Mouse (Mus musculus): ENCODE data around the gene Ugp2. TPM values are rescaled to one million over a fixed set of nuclear protein-coding genes. Genes with fewer than 3 reads are reported as not detected.

Ugp2 gene
- polyA plus RNA-seq, 1 experiment: 30.5 TPM

- TF ChIP-seq CTCF (IDR thresholded peaks at IDR 0.05; ENCODE audit: control insufficient read depth, insufficient read depth, low read length) (no peak), POLR2A (IDR thresholded peaks at IDR 0.05; ENCODE audit: borderline replicate concordance, control insufficient read depth, low read depth, low read length) (no peak)
- H3K27ac ChIP-seq (ENCODE audit: control insufficient read depth, insufficient read depth, low read depth, low read length, poor library complexity): no peak overlapping the region
- WGBS: 89% methylated on average over 7 of the region's 7 CpGs
- H3K4me1 ChIP-seq (ENCODE audit: control insufficient read depth, insufficient read depth, low read length): no peaks in the 10 kb centered on the region; the same call in 1 of the 2 replicates
- no peak overlapping the region for H3K4me3 ChIP-seq (replicated peaks; ENCODE audit: control insufficient read depth, low read depth, low read length)
Observed at GRCm38 (mm10) chr11:21398464-21398863, 27.5 kb upstream of the Ugp2 start.

DNA sequence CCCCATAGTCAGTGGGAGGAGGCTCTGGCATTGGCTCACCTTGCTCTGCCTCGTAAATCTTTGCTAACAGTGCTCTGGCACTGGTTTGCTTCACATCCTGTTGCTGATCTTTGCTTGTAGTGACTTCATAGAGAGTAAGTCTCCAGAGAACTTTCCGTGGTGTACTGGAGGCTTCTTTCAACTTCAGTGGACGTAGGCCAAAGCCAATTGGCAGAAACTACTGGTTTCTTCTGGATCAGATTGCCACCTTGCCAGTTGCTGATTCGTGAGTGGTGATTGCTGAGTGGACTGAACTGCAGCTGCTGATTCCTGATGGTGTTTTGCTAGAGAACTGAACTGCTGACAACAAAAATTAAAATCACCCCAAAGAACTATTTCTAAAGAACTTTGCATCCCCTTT lies 15.8 kb upstream of the Ugp2 start:
- Histone ChIP-seq H3K4me1 (ENCODE audit: control insufficient read depth, insufficient read depth, low read length) (no peaks in the 10 kb centered on the region; the same call in 1 of the 2 replicates), H3K27ac (ENCODE audit: control insufficient read depth, insufficient read depth, low read depth, low read length, poor library complexity) (no peak overlapping the region), H3K4me3 (replicated peaks; ENCODE audit: control insufficient read depth, low read depth, low read length) (no peak overlapping the region)
- no peak for TF ChIP-seq POLR2A (IDR thresholded peaks at IDR 0.05; ENCODE audit: borderline replicate concordance, control insufficient read depth, low read depth, low read length)
- TF ChIP-seq CTCF (IDR thresholded peaks at IDR 0.05; ENCODE audit: control insufficient read depth, insufficient read depth, low read length): no peak
- 58% methylated on average over 4 of the region's 4 CpGs for WGBS

GRCm38 (mm10) chr11:21374096-21374495 lies 3.1 kb upstream of the Ugp2 start:
- 84% methylated on average over 3 of the region's 3 CpGs for WGBS
- Histone ChIP-seq H3K4me3 (replicated peaks; ENCODE audit: control insufficient read depth, low read depth, low read length) (no peak overlapping the region), H3K4me1 (ENCODE audit: control insufficient read depth, insufficient read depth, low read length) (no peaks in the 10 kb centered on the region), H3K27ac (ENCODE audit: control insufficient read depth, insufficient read depth, low read depth, low read length, poor library complexity) (no peak overlapping the region)
- TF ChIP-seq POLR2A (IDR thresholded peaks at IDR 0.05; ENCODE audit: borderline replicate concordance, control insufficient read depth, low read depth, low read length) (no peak), CTCF (IDR thresholded peaks at IDR 0.05; ENCODE audit: control insufficient read depth, insufficient read depth, low read length) (no peak)

DNA sequence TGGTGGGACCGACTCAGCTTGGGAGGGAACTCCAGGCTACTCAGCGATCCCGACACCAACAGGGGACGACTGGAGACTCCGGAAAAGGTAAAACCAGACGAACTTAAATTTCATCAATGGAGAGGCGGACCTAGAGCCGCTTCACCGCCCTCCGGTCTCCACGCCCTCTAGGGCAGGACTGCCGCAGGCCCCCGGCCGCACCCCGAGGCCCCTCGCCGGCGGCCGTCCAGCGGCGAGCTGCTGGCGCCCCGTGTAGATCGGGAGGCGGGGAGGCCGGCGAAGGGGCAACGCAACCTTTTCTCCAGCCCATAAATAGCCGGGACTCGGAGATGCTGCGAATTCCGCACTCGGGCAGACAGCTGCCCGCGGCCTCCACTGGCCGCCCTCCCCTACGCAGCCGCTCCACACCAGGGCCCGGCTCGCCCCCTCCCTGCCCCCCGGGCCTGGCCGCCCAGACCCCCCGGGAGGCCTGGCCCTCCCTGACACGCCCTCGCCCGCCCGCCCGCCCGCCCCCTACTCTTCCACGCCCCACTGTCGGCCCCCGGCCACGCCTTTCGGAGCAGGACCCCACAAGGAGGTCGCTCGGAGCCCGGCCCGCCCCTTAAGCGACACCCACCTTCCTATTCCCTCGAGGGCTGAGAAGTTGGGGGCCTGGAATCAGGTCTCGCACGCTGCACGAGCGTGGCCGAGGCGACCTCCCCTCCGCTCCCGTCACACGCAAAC lies 441 bp downstream of the Ugp2 start:
- TF ChIP-seq POLR2A (IDR thresholded peaks at IDR 0.05; ENCODE audit: borderline replicate concordance, control insufficient read depth, low read depth, low read length) (peak; percentile 50; the same call in 1 of the 2 replicates), CTCF (IDR thresholded peaks at IDR 0.05; ENCODE audit: control insufficient read depth, insufficient read depth, low read length) (no peak)
- H3K4me1 ChIP-seq (ENCODE audit: control insufficient read depth, insufficient read depth, low read length): no peaks in the 10 kb centered on the region; the same call in 1 of the 2 replicates
- peak overlapping the region; percentile 92 for H3K4me3 ChIP-seq (replicated peaks; ENCODE audit: control insufficient read depth, low read depth, low read length)
- under 1% methylated on average over 67 of the region's 69 CpGs for WGBS
- H3K27ac ChIP-seq (ENCODE audit: control insufficient read depth, insufficient read depth, low read depth, low read length, poor library complexity): peak overlapping the region; percentile 97

DNA sequence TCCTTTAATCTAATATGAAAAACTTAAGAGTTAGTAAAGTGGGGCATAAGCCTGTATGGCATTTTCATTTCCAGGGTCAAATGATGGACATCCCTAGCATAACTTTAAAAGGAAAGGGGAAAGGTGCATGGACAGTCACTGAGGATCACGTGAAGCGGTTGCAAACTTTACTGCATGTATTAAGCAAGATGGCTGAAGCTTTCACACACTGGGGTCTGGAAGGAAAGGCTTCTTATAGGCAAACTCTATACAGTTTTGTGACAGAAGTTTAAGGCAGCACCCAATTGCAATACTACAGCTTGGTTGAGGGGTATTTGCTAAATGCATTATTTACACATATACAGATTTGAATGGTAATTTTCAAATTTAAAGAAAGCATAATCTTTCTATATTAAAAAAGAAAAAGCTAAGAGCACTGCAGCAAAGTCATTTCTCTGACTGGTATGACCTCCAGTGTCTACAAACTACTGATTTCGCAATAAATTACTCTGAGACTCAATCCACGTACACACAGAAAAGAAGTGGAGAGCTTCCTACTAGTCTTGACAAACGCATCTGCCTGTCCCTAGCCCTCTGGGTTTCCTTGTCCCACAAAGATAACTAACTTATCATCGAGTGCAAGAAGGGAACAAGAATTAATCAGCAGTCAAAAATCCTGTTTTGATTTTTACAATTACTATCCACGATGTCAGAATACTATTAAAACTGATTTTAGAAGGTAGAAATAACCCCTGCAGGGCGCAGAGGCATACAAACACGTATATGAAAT lies 1.6 kb downstream of the Ugp2 start:
- 18% methylated on average over 9 of the region's 9 CpGs for WGBS
- TF ChIP-seq POLR2A (IDR thresholded peaks at IDR 0.05; ENCODE audit: borderline replicate concordance, control insufficient read depth, low read depth, low read length) (no peak), CTCF (IDR thresholded peaks at IDR 0.05; ENCODE audit: control insufficient read depth, insufficient read depth, low read length) (no peak)
- Histone ChIP-seq H3K4me3 (replicated peaks; ENCODE audit: control insufficient read depth, low read depth, low read length) (peak overlapping the region; percentile 34), H3K27ac (ENCODE audit: control insufficient read depth, insufficient read depth, low read depth, low read length, poor library complexity) (no peak overlapping the region), H3K4me1 (ENCODE audit: control insufficient read depth, insufficient read depth, low read length) (no peaks in the 10 kb centered on the region; the same call in 1 of the 2 replicates)

DNA sequence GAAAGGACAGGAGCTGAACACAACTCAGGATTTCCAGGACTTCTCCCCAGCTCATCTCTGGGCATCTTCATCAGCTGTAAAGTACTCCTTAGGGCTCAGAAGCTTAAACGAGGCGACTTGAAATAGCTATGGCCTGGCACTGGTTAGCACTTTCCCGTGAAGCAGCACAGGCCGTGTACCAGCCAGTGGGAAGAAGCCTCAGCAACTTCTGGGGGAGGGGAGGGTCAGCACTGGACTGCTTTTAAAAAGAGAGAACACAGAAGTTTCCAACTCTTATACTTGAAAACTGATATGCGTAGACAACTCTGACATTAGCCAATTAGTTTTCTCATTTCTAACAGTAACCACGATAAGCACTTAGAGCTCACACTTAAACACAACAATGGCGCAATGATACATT lies 2.5 kb downstream of the Ugp2 start:
- TF ChIP-seq POLR2A (IDR thresholded peaks at IDR 0.05; ENCODE audit: borderline replicate concordance, control insufficient read depth, low read depth, low read length): no peak
- TF ChIP-seq CTCF (IDR thresholded peaks at IDR 0.05; ENCODE audit: control insufficient read depth, insufficient read depth, low read length): no peak
- H3K4me3 ChIP-seq (replicated peaks; ENCODE audit: control insufficient read depth, low read depth, low read length): no peak overlapping the region
- H3K27ac ChIP-seq (ENCODE audit: control insufficient read depth, insufficient read depth, low read depth, low read length, poor library complexity): no peak overlapping the region
- H3K4me1 ChIP-seq (ENCODE audit: control insufficient read depth, insufficient read depth, low read length): no peaks in the 10 kb centered on the region; the same call in 1 of the 2 replicates
- WGBS: 81% methylated on average over 7 of the region's 7 CpGs

DNA sequence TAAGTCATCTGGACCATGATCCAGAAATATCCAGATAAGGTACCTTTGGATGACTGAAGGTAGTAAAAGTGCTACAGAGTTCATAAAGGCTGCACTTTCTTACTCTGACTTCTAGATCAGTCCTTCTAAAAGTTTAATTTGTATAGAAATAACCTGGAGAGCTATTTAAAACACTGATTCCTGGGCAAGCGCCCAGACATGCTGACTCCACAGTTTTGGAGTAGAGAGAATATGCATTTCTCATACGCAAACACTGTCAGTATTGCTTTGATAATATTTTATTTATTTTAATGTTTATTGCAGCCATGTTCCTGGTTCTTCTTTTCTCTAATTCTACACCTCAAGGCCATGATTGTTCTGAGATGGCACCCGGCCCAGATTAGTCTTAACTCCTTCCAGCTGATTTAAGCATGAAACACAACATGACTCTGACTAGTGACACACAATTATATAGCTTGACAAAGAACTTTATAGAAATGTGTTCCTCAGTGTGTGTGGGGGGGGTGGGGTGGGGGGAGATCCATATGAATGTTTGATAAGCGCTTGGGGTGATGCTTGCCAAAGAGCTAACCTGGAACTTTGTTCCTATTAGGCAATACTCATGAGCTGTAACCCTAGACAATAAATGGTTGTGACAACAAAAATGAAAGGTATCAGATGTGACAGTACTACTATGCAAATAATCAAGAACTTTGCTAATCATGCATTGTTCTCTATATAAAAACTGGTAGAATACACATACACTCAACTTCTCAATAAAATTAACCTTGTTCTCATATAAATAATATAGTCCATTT lies 7.7 kb downstream of the Ugp2 start:
- H3K4me1 ChIP-seq (ENCODE audit: control insufficient read depth, insufficient read depth, low read length): no peaks in the 10 kb centered on the region
- H3K27ac ChIP-seq (ENCODE audit: control insufficient read depth, insufficient read depth, low read depth, low read length, poor library complexity): no peak overlapping the region
- 85% methylated on average over 4 of the region's 4 CpGs for WGBS
- no peak overlapping the region for H3K4me3 ChIP-seq (replicated peaks; ENCODE audit: control insufficient read depth, low read depth, low read length)
- no peak for TF ChIP-seq POLR2A (IDR thresholded peaks at IDR 0.05; ENCODE audit: borderline replicate concordance, control insufficient read depth, low read depth, low read length)
- TF ChIP-seq CTCF (IDR thresholded peaks at IDR 0.05; ENCODE audit: control insufficient read depth, insufficient read depth, low read length): no peak

- Histone ChIP-seq H3K27ac (ENCODE audit: control insufficient read depth, insufficient read depth, low read depth, low read length, poor library complexity) (no peak overlapping the region), H3K4me3 (replicated peaks; ENCODE audit: control insufficient read depth, low read depth, low read length) (no peak overlapping the region), H3K4me1 (ENCODE audit: control insufficient read depth, insufficient read depth, low read length) (no peaks in the 10 kb centered on the region; the same call in 1 of the 2 replicates)
- 81% methylated on average over 7 of the region's 7 CpGs for WGBS
- no peak for TF ChIP-seq CTCF (IDR thresholded peaks at IDR 0.05; ENCODE audit: control insufficient read depth, insufficient read depth, low read length)
- TF ChIP-seq POLR2A (IDR thresholded peaks at IDR 0.05; ENCODE audit: borderline replicate concordance, control insufficient read depth, low read depth, low read length): no peak
Observed at GRCm38 (mm10) chr11:21351296-21351695, 19.7 kb downstream of the Ugp2 start.
